Mouse (Mus musculus) adrenal gland, adult 18-20 months (tissue): ENCODE measurements around the gene Tnfrsf11a. TPM values are rescaled to one million over a fixed set of nuclear protein-coding genes. Genes with fewer than 3 reads are reported as not detected.
"Not testable (repeated sequence)": the region's sequence is repeated elsewhere in the genome, so short reads cannot be mapped to it uniquely, and the experiment has no call there.

Experiments
- DNase-seq, 2 experiments: peaks; one replicate each; pipeline ENCODE4 v3.0.0; 2021 to 2022; ENCODE audit warnings: low spot score in 2 of 2
- long read RNA-seq, 2 experiments: library from polyadenylated mRNA; stranded (forward); transcript quantifications; one replicate each; pipeline ENCODE4 v2.0.0; 2021
- total RNA-seq, 2 experiments: library from RNA; stranded (reverse); gene quantifications; 1 replicate in 1 of 2; 2 replicates in 1 of 2; pipeline ENCODE4 v1.2.3; 2021

The Tnfrsf11a gene
- 1 to 10 TPM; 2.6 to 3.3 TPM for total RNA-seq
- long read RNA-seq, experiment 1, full-length matches to known transcripts = 1 of 2 reads
- long read RNA-seq, experiment 1, partial matches to known transcripts = 0 of 2 reads
- long read RNA-seq, experiment 1, other reads (novel, unspliced or antisense) = 1 of 2 reads
- long read RNA-seq, experiment 2, partial matches to known transcripts = 0 of 2 reads
- long read RNA-seq, experiment 2, other reads (novel, unspliced or antisense) = 2 of 2 reads

GRCm38 (mm10) chr1:105780457-105781364 is at the start of gene Tnfrsf11a:
Gene Tnfrsf11a, plus strand, starts transcription at chr1:105780718.
- peak; percentile 67 to 80 for DNase-seq

- DNase-seq = no peak
Measured at GRCm38 (mm10) chr1:105735318-105735717, 45.2 kb upstream of the Tnfrsf11a start.

- DNase-seq = no peak
Measured at GRCm38 (mm10) chr1:105738334-105738733, 42.2 kb upstream of the Tnfrsf11a start.

GRCm38 (mm10) chr1:105739493-105739892 is 41.0 kb upstream of the Tnfrsf11a start:
- no peak for DNase-seq

- DNase-seq = no peak
Measured at GRCm38 (mm10) chr1:105742481-105742880, 38.0 kb upstream of the Tnfrsf11a start.

- DNase-seq = no peak
Measured at GRCm38 (mm10) chr1:105746444-105746843, 34.1 kb upstream of the Tnfrsf11a start.

GRCm38 (mm10) chr1:105746858-105747596 is 33.5 kb upstream of the Tnfrsf11a start:
- DNase-seq = no peak

- no peak for DNase-seq
Measured at GRCm38 (mm10) chr1:105748091-105748799, 32.3 kb upstream of the Tnfrsf11a start.

GRCm38 (mm10) chr1:105752196-105752595 is 28.3 kb upstream of the Tnfrsf11a start:
- DNase-seq = no peak

- no peak for DNase-seq
Measured at GRCm38 (mm10) chr1:105752944-105753343, 27.6 kb upstream of the Tnfrsf11a start.

- DNase-seq = no peak
Measured at GRCm38 (mm10) chr1:105758798-105759197, 21.7 kb upstream of the Tnfrsf11a start.

- DNase-seq = no peak
Measured at GRCm38 (mm10) chr1:105759422-105760165, 20.9 kb upstream of the Tnfrsf11a start.

- DNase-seq = no peak
Measured at GRCm38 (mm10) chr1:105765586-105765985, 14.9 kb upstream of the Tnfrsf11a start.

GRCm38 (mm10) chr1:105766099-105766498 is 14.4 kb upstream of the Tnfrsf11a start:
- not testable (repeated sequence) for DNase-seq

GRCm38 (mm10) chr1:105768397-105768796 is 12.1 kb upstream of the Tnfrsf11a start:
- DNase-seq = no peak

- DNase-seq = no peak
Measured at GRCm38 (mm10) chr1:105770685-105771084, 9.8 kb upstream of the Tnfrsf11a start.

GRCm38 (mm10) chr1:105776426-105776825 is 4.1 kb upstream of the Tnfrsf11a start:
- no peak for DNase-seq

GRCm38 (mm10) chr1:105780079-105780456 is 450 bp upstream of the Tnfrsf11a start:
- no peak for DNase-seq

GRCm38 (mm10) chr1:105781391-105782146 is 1.1 kb downstream of the Tnfrsf11a start:
- no peak for DNase-seq
